Mouse (Mus musculus): ENCODE data around the gene Tshz2.

DNA sequence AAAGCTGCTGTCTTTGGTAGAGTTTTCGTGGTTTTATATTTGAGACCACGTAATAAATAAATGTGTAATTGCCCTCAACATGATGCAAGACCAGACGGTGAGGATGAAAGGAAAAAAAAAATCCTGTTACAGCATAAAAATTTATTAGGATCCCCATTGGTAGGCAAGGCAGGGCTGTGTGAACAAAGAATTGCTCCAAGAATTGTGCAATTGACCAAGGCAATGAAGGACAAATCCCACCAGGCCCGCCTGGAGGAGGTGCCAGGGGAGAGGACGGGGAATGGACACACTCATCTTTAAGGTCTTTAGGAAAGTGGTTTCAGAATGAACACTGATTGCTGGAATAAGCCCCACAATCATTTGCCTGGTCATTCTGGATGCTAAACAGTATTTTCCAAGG lies 154.6 kb downstream of the Tshz2 start:
- no peak for TF ChIP-seq CTCF (IDR thresholded peaks at IDR 0.05; ENCODE audit: extremely low read depth, insufficient read length, insufficient replicate concordance, low read depth, low read length)
- no peak for TF ChIP-seq POLR2A (IDR thresholded peaks at IDR 0.05; ENCODE audit: low read depth, low read length)

All from small intestine, adult 2 months (tissue).